Mouse (Mus musculus) thymus, adult 2 months (tissue): Measurements from ENCODE around the gene Slc6a17.

ENCODE experiments used
- CTCF ChIP-seq: fragments of 200-500 bp; IDR thresholded peaks from 2 replicates; pipeline ENCODE4 v1.5.1; 2012; ENCODE audit warnings: mild to moderate bottlenecking, control low read depth, low read length, moderate library complexity, borderline replicate concordance; ENCODE audit not compliant: control insufficient read depth, poor library complexity, insufficient read depth; ENCODE audit errors: extremely low read depth
- POLR2A ChIP-seq: fragments of 200-500 bp; IDR thresholded peaks from 2 replicates; pipeline ENCODE4 v1.6.1; 2012; ENCODE audit warnings: mild to moderate bottlenecking, low read length, control low read depth, moderate library complexity; ENCODE audit not compliant: control insufficient read depth, poor library complexity, insufficient read depth; ENCODE audit errors: extremely low read depth

GRCm38 (mm10) chr3:107458104-107458503 is 59.7 kb downstream of the Slc6a17 start:
- TF ChIP-seq POLR2A (no peak), CTCF (no peak)
